Mouse (Mus musculus): ENCODE results near the gene Mrgpra1.

DNA sequence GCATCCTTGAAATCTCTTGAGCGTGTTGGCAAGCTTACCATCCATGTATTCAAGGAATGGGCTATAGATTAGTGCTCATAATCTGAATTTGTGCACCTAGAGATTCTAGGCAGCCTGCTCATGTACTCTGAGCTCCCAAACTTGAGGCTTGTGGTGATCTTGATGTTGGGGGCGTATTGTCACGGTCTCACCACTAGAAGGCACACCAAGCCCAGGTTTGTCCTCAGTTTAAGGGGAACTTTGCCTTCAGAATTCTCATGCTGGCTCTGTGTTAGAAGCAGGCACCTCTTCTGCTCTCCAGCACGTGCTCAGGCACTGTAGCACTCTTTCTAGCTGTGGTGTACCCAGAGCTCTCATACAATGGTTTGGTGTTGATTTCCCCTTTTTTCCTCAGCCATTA, 41.8 kb downstream of the Mrgpra1 start:
- no peak for TF ChIP-seq GATA1 (IDR thresholded peaks at IDR 0.05; ENCODE audit: borderline replicate concordance, low read length)
- TF ChIP-seq FLI1 (IDR thresholded peaks at IDR 0.05; ENCODE audit: low read length): no peak
